Mouse (Mus musculus) limb, embryonic 13.5 days (tissue): ENCODE data around the gene Crb3. TPM values are rescaled to one million over a fixed set of nuclear protein-coding genes. Genes with fewer than 3 reads are reported as not detected.
A peak's percentile ranks its signal among the peaks of the same experiment; 100 is the strongest.

Experiments used
- ATAC-seq: fragments of 200-750 bp; cut with Nextera tagmentation; 2 replicates; pipeline ENCODE4 v1.8.0; 2017; ENCODE audit warnings: low read depth, moderate number of reproducible peaks, moderate TSS enrichment; ENCODE audit not compliant: low FRiP score
- H3K27ac ChIP-seq: fragments of 300-500 bp; sonication (generic); 2 replicates; pipeline ENCODE4 v1.5.1; 2015; ENCODE audit warnings: inconsistent platforms, mild to moderate bottlenecking, moderate library complexity
- H3K27me3 ChIP-seq: fragments of 300-500 bp; sonication (generic); 2 replicates; pipeline ENCODE4 v1.6.1; 2015; ENCODE audit warnings: mild to moderate bottlenecking, inconsistent platforms
- H3K36me3 ChIP-seq: fragments of 300-500 bp; sonication (generic); 2 replicates; pipeline ENCODE4 v1.6.1; 2015; ENCODE audit warnings: inconsistent platforms, mild to moderate bottlenecking, moderate library complexity
- H3K4me1 ChIP-seq: fragments of 300-500 bp; sonication (generic); 2 replicates; pipeline ENCODE4 v1.6.1; 2015; ENCODE audit warnings: inconsistent platforms
- H3K4me2 ChIP-seq: fragments of 300-500 bp; sonication (generic); replicated peaks from 2 replicates; pipeline ENCODE4 v1.6.1; 2015; ENCODE audit warnings: inconsistent platforms, mild to moderate bottlenecking, moderate library complexity
- H3K4me3 ChIP-seq: fragments of 300-500 bp; sonication (generic); 2 replicates; pipeline ENCODE4 v1.5.1; 2015; ENCODE audit warnings: moderate library complexity, mild to moderate bottlenecking, inconsistent platforms
- H3K9ac ChIP-seq: fragments of 300-500 bp; sonication (generic); 2 replicates; pipeline ENCODE4 v1.6.1; 2015; ENCODE audit warnings: mild to moderate bottlenecking, inconsistent platforms
- H3K9me3 ChIP-seq: fragments of 300-500 bp; sonication (generic); 2 replicates; pipeline ENCODE4 v1.6.1; 2016; ENCODE audit warnings: inconsistent platforms
- WGBS: fragments of 180-500 bp; shearing (Covaris S2); methylation state at CpG from one replicate; pipeline ENCODE4 v1.1.7; 2015; 5-methylcytosine and 5-hydroxymethylcytosine counted together
- polyA plus RNA-seq: library from polyadenylated mRNA; unstranded; fragments of >200 nt; fragmentation: Nextera tagmentation; extraction: Ambion mirVana; gene quantifications from 2 replicates; pipeline ENCODE4 v1.2.1, GENCODE M21; 2015

The Crb3 gene
- polyA plus RNA-seq, 1 experiment from 2014 or later, result 2.9 TPM

- H3K36me3 ChIP-seq, result no peaks in the 10 kb centered on the region
- no peak overlapping the region for H3K9ac ChIP-seq
- no peaks in the 10 kb centered on the region for H3K9me3 ChIP-seq
- H3K4me2 ChIP-seq, result no peak overlapping the region
- ATAC-seq, result no peak
- no peak overlapping the region for H3K4me3 ChIP-seq
- 6% methylated on average over 8 of the region's 8 CpGs for WGBS
- peaks cover 81% of the 10 kb centered on the region for H3K27me3 ChIP-seq
- peaks cover 23% of the 10 kb centered on the region for H3K4me1 ChIP-seq
- H3K27ac ChIP-seq, result no peak overlapping the region
Measured at GRCm38 (mm10) chr17:57063031-57063430, 4.1 kb downstream of the Crb3 start.

- no peak overlapping the region for H3K27ac ChIP-seq
- peaks cover 87% of the 10 kb centered on the region for H3K27me3 ChIP-seq
- H3K36me3 ChIP-seq, result no peaks in the 10 kb centered on the region
- no peaks in the 10 kb centered on the region for H3K9me3 ChIP-seq
- no peak overlapping the region for H3K4me2 ChIP-seq
- no peak overlapping the region for H3K4me3 ChIP-seq
- no peak for ATAC-seq
- WGBS, result 66% methylated on average over 5 of the region's 5 CpGs
- H3K4me1 ChIP-seq, result 0 out of 2 replicates have a peak, but pooled peaks cover 7% of the 10 kb centered on the region
- no peak overlapping the region for H3K9ac ChIP-seq
Measured at GRCm38 (mm10) chr17:57066908-57067307, 8.0 kb downstream of the Crb3 start.

GRCm38 (mm10) chr17:57070272-57070671 is 11.4 kb downstream of the Crb3 start:
- ATAC-seq, result no peak
- Histone ChIP-seq H3K36me3 (no peaks in the 10 kb centered on the region), H3K4me1 (no peaks in the 10 kb centered on the region), H3K4me3 (no peak overlapping the region), H3K9me3 (no peaks in the 10 kb centered on the region), H3K27ac (no peak overlapping the region), H3K4me2 (no peak overlapping the region), H3K27me3 (peaks cover 62% of the 10 kb centered on the region), H3K9ac (no peak overlapping the region)
- WGBS, result 10% methylated on average over 9 of the region's 9 CpGs

GRCm38 (mm10) chr17:57070699-57071098 is 11.8 kb downstream of the Crb3 start:
- Histone ChIP-seq H3K36me3 (no peaks in the 10 kb centered on the region), H3K27ac (no peak overlapping the region), H3K4me2 (no peak overlapping the region), H3K27me3 (peaks cover 57% of the 10 kb centered on the region), H3K4me1 (no peaks in the 10 kb centered on the region), H3K4me3 (no peak overlapping the region), H3K9me3 (no peaks in the 10 kb centered on the region), H3K9ac (no peak overlapping the region)
- ATAC-seq, result no peak
- WGBS, result 7% methylated on average over 11 of the region's 11 CpGs

- Histone ChIP-seq H3K27ac (no peak overlapping the region), H3K9me3 (no peaks in the 10 kb centered on the region), H3K4me2 (no peak overlapping the region), H3K36me3 (no peaks in the 10 kb centered on the region), H3K4me3 (no peak overlapping the region), H3K27me3 (peaks cover 7% of the 10 kb centered on the region; the same call in 1 of the 2 replicates), H3K9ac (no peak overlapping the region), H3K4me1 (peaks cover 7% of the 10 kb centered on the region; the same call in 1 of the 2 replicates)
- WGBS, result 49% methylated on average over 3 of the region's 3 CpGs
- ATAC-seq, result no peak
Measured at GRCm38 (mm10) chr17:57076916-57077315, 18.0 kb downstream of the Crb3 start.

GRCm38 (mm10) chr17:57078336-57078735 is 19.4 kb downstream of the Crb3 start, which contains the start of gene Dennd1c:
Gene Dennd1c (minus strand): TSS chr17:57078514.
- H3K4me3 ChIP-seq, result no peak within 1 kb of the TSS
- H3K4me1 ChIP-seq, result peaks cover 7% of the 10 kb centered on the region; the same call in 1 of the 2 replicates
- ATAC-seq, result no peak
- 37% methylated on average over 6 of the region's 6 CpGs for WGBS
- peaks cover 4% of the 10 kb centered on the region; the same call in 1 of the 2 replicates for H3K27me3 ChIP-seq
- H3K27ac ChIP-seq, result no peak within 1 kb of the TSS
- H3K9me3 ChIP-seq, result no peaks in the 10 kb centered on the region
- H3K36me3 ChIP-seq, result no peaks in the 10 kb centered on the region
- no peak within 1 kb of the TSS for H3K4me2 ChIP-seq
- H3K9ac ChIP-seq, result no peak within 1 kb of the TSS

DNA sequence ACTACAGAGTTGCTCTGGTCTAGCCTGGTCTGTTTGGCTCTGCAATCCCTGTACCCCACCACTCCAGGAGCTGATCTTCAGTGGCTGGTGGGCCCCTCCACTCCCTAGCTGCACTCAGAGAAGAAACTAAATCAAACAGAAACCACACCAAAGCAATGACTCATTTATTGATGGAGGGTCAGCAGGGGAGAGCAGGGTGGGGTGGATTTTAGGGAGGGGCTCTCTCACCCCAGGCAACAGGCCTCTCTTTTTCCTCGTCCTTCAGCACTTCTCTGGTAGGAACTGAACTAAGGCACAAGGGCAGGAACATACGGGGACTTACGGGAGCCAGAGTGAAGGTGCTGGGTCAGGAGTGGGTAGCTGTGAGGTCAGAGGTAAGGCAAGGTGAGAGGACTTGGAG is 21.0 kb downstream of the Crb3 start:
- Histone ChIP-seq H3K27me3 (no peaks in the 10 kb centered on the region), H3K27ac (no peak overlapping the region), H3K36me3 (no peaks in the 10 kb centered on the region), H3K9me3 (no peaks in the 10 kb centered on the region), H3K4me1 (peaks cover 7% of the 10 kb centered on the region; the same call in 1 of the 2 replicates), H3K4me3 (no peak overlapping the region), H3K4me2 (no peak overlapping the region), H3K9ac (no peak overlapping the region)
- ATAC-seq, result no peak
- WGBS, result 66% methylated on average over 3 of the region's 3 CpGs

- Histone ChIP-seq H3K36me3 (no peaks in the 10 kb centered on the region), H3K27ac (no peak overlapping the region), H3K9ac (no peak overlapping the region), H3K9me3 (no peaks in the 10 kb centered on the region), H3K4me2 (no peak overlapping the region), H3K4me3 (no peak overlapping the region), H3K27me3 (peaks cover 7% of the 10 kb centered on the region), H3K4me1 (peaks cover 7% of the 10 kb centered on the region; the same call in 1 of the 2 replicates)
- WGBS, result 91% methylated on average over 31 of the region's 31 CpGs
- ATAC-seq, result no peak
Measured at GRCm38 (mm10) chr17:57081234-57081842, 22.4 kb downstream of the Crb3 start.

DNA sequence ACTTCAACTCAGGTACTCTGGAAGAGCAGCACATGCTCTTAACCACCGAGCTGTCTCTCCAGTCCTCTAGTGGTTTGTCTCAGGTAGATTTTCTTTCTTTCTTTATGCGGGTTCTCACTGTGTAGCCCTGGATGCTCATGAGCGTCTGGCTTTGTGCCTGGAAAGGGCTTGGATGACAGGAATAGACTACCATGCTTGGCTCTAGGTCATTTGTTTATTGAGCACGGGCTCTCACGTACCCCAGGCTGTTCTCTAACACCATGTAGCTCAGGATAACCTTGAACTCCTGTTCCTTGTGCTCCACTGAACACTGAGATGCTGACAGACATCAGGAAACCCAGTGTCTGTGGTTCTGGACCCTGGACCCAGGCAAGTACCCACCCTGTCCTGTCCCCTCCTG is 23.6 kb downstream of the Crb3 start:
- ATAC-seq, result no peak
- peaks cover 17% of the 10 kb centered on the region for H3K27me3 ChIP-seq
- H3K36me3 ChIP-seq, result no peaks in the 10 kb centered on the region
- no peak overlapping the region for H3K4me3 ChIP-seq
- H3K9me3 ChIP-seq, result no peaks in the 10 kb centered on the region
- 86% methylated on average over 5 of the region's 5 CpGs for WGBS
- no peak overlapping the region for H3K4me2 ChIP-seq
- H3K27ac ChIP-seq, result no peak overlapping the region
- peaks cover 14% of the 10 kb centered on the region for H3K4me1 ChIP-seq
- no peak overlapping the region for H3K9ac ChIP-seq

- H3K9me3 ChIP-seq, result no peaks in the 10 kb centered on the region
- no peak overlapping the region for H3K4me2 ChIP-seq
- no peak overlapping the region for H3K4me3 ChIP-seq
- H3K4me1 ChIP-seq, result peaks cover 6% of the 10 kb centered on the region
- no peak overlapping the region for H3K9ac ChIP-seq
- H3K27me3 ChIP-seq, result peaks cover 50% of the 10 kb centered on the region
- ATAC-seq, result no peak
- H3K36me3 ChIP-seq, result no peaks in the 10 kb centered on the region
- 88% methylated on average over 11 of the region's 11 CpGs for WGBS
- no peak overlapping the region for H3K27ac ChIP-seq
Measured at GRCm38 (mm10) chr17:57085970-57086757, 27.3 kb downstream of the Crb3 start.

DNA sequence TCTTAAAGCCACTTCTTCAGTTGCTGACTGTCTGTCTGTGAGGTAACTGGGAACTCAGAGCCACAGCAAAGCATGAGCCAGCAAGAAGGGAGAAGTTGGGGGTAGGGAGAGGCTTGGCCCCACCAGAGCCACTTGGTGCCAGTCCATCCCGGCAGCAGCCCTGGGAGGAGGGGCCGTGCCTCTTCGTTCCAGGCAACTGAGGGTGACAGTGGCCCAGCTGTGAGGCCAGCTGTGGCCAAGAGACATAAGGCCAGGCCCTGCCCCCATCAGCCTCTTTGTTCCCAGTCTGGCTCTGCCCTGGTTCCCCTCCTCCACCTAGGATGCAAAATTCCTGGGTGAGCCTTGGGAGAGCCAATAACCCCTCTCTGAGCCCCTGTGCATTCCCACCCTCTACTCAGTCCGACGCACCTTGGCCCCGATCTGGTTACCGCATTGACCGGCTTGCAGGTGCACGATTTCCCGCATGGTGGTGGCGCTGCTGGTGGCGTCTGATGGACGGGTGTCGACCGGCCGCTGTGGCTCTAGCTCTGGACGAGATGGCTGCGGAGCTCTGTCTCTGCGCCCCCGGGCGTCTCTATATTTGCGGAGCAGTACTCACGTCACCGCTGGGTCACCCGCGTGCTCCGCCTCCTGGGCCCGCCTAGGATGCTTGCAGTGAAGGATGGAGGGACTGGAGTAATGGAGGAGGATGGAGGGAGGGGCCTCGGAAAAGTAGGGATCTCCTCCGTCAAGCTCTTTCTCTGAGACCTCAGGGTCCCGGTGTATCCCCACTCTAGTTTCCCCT is 28.3 kb downstream of the Crb3 start, which contains the start of gene Tubb4a:
TSS of gene Tubb4a (minus strand) at position 734 of the 784 bp plus-strand sequence.
- Histone ChIP-seq H3K9me3 (no peaks in the 10 kb centered on the region), H3K27me3 (peaks cover 50% of the 10 kb centered on the region), H3K36me3 (no peaks in the 10 kb centered on the region), H3K4me1 (peaks cover 6% of the 10 kb centered on the region), H3K4me3 (peak within 1 kb of the TSS; percentile 42), H3K27ac (no peak within 1 kb of the TSS), H3K4me2 (peak within 1 kb of the TSS; percentile 62), H3K9ac (peak within 1 kb of the TSS; percentile 60)
- ATAC-seq, result peak; percentile 71
- WGBS, result 2% methylated on average over 31 of the region's 31 CpGs

GRCm38 (mm10) chr17:57094222-57094621 is 35.3 kb downstream of the Crb3 start:
- Histone ChIP-seq H3K36me3 (no peaks in the 10 kb centered on the region), H3K4me2 (no peak overlapping the region), H3K4me1 (peaks cover 9% of the 10 kb centered on the region; the same call in 1 of the 2 replicates), H3K9ac (no peak overlapping the region), H3K27me3 (peaks cover 26% of the 10 kb centered on the region), H3K9me3 (no peaks in the 10 kb centered on the region), H3K27ac (no peak overlapping the region), H3K4me3 (no peak overlapping the region)
- WGBS, result 92% methylated on average over 3 of the region's 3 CpGs
- ATAC-seq, result no peak
